ENCODE assay signal across 8 mouse cellular contexts in genomic region chr10:21295397-21295758, GRCm38 (mm10). TPM values are rescaled to one million over a fixed set of nuclear protein-coding genes. Genes with fewer than 3 reads are reported as not detected.
DNase-seq lines count a peak whose midpoint lies in the region; ATAC-seq and TF ChIP-seq lines count a peak whose summit lies in the region.

No protein-coding gene starts in this region.

- H3K4me1 ChIP-seq in lung, postnatal 0 days (ENCODE audit: insufficient read depth, low read depth, low read length): peaks cover 10% of the 10 kb centered on the region
- H3K4me1 ChIP-seq in liver, embryonic 11.5 days (replicated peaks; ENCODE audit: control insufficient read depth, insufficient read depth, low read length): peaks cover 7% of the 10 kb centered on the region
- H3K4me1 ChIP-seq in stomach, embryonic 16.5 days (ENCODE audit: control insufficient read depth, insufficient read depth, low read length): peaks cover 12% of the 10 kb centered on the region

- no peaks in the 10 kb centered on the region for H3K9me3 ChIP-seq in lung, postnatal 0 days (ENCODE audit: low read length)
- H3K9me3 ChIP-seq in liver, embryonic 11.5 days (ENCODE audit: control insufficient read depth, low read length): no peaks in the 10 kb centered on the region
- no peaks in the 10 kb centered on the region for H3K9me3 ChIP-seq in stomach, embryonic 16.5 days (replicated peaks; ENCODE audit: control insufficient read depth, low read length)

- WGBS in lung, postnatal 0 days: 33% methylated on average over 4 of the region's 4 CpGs
- WGBS in liver, embryonic 11.5 days: 47% methylated on average over 4 of the region's 4 CpGs
- 42% methylated on average over 4 of the region's 4 CpGs for WGBS in stomach, embryonic 16.5 days

- H3K4me2 ChIP-seq in lung, postnatal 0 days (replicated peaks; ENCODE audit: low read depth, low read length): peak overlapping the region; percentile 71
- peak overlapping the region; percentile 64 for H3K4me2 ChIP-seq in liver, embryonic 11.5 days
- H3K4me2 ChIP-seq in stomach, embryonic 16.5 days (ENCODE audit: low read depth, low read length): peak overlapping the region; percentile 63

- H3K4me3 ChIP-seq in lung, postnatal 0 days (ENCODE audit: low read depth, low read length): peak overlapping the region; percentile 94
- H3K4me3 ChIP-seq in liver, embryonic 11.5 days (ENCODE audit: low read depth, low read length): peak overlapping the region; percentile 95
- peak overlapping the region; percentile 96 for H3K4me3 ChIP-seq in stomach, embryonic 16.5 days (replicated peaks; ENCODE audit: low read length)

- no peaks in the 10 kb centered on the region for H3K36me3 ChIP-seq in lung, postnatal 0 days (ENCODE audit: insufficient read depth, low read length)
- H3K36me3 ChIP-seq in liver, embryonic 11.5 days (ENCODE audit: control insufficient read depth, insufficient read depth, low read length): peaks cover 10% of the 10 kb centered on the region
- H3K36me3 ChIP-seq in stomach, embryonic 16.5 days (ENCODE audit: control insufficient read depth, insufficient read depth, low read length): no peaks in the 10 kb centered on the region

- no peak for TF ChIP-seq CTCF in lung, postnatal 0 days (IDR thresholded peaks at IDR 0.05)

- H3K27me3 ChIP-seq in lung, postnatal 0 days (replicated peaks; ENCODE audit: insufficient read depth, low read length): no peaks in the 10 kb centered on the region
- no peaks in the 10 kb centered on the region for H3K27me3 ChIP-seq in liver, embryonic 11.5 days (replicated peaks; ENCODE audit: control insufficient read depth, insufficient read depth, low read length)
- no peaks in the 10 kb centered on the region for H3K27me3 ChIP-seq in stomach, embryonic 16.5 days (ENCODE audit: control insufficient read depth, insufficient read depth, low read length)

- peak; percentile 27; the same call in 1 of the 2 replicates for ATAC-seq in cerebellum, adult (ENCODE audit: insufficient number of reproducible peaks, low FRiP score, low TSS enrichment)
- no peak for ATAC-seq in lung, postnatal 0 days
- ATAC-seq in liver, embryonic 11.5 days (replicated peaks; ENCODE audit: low FRiP score): peak; percentile 17
- no peak for ATAC-seq in stomach, embryonic 16.5 days (ENCODE audit: insufficient read depth, low FRiP score)

- H3K9ac ChIP-seq in lung, postnatal 0 days (replicated peaks; ENCODE audit: low read depth): no peak overlapping the region
- H3K9ac ChIP-seq in liver, embryonic 11.5 days (ENCODE audit: low read depth, low read length): peak overlapping the region; percentile 55; the same call in 1 of the 2 replicates
- H3K9ac ChIP-seq in stomach, embryonic 16.5 days (ENCODE audit: low read length): peak overlapping the region; percentile 92

- DNase-seq in cerebellum, postnatal 14 days: no peak
- no peak for DNase-seq in lung, postnatal 0 days (ENCODE audit: low spot score)
- no peak for DNase-seq in lung, postnatal 14 days
- DNase-seq in liver, embryonic 11.5 days (ENCODE audit: low spot score): no peak
- no peak for DNase-seq in frontal cortex, adult 2 months (ENCODE audit: extremely low spot score in 1 of 2, low spot score in 1 of 2)
- no peak for DNase-seq in MN1 (ENCODE audit: low spot score)

- 0 out of 2 replicates have a peak, but pooled peaks have one; percentile 28 for TF ChIP-seq EP300 in lung, postnatal 0 days (IDR thresholded peaks at IDR 0.05)

- H3K27ac ChIP-seq in lung, postnatal 0 days (ENCODE audit: low read length): no peak overlapping the region
- H3K27ac ChIP-seq in liver, embryonic 11.5 days (ENCODE audit: low read depth, low read length): no peak overlapping the region
- H3K27ac ChIP-seq in stomach, embryonic 16.5 days (ENCODE audit: low read length): no peak overlapping the region; the same call in 1 of the 2 replicates

RNA-seq across cellular contexts. Expression of gene Hbs1l, which starts 0.4 kb away (rescaled TPM):
- polyA plus RNA-seq in lung, postnatal 0 days (2015; fragmentation: Nextera tagmentation; extraction: Ambion mirVana): 42.2 and 45.1 TPM in 2 replicates
- polyA plus RNA-seq in liver, embryonic 11.5 days (2014; fragmentation: Nextera tagmentation; extraction: Ambion mirVana): 107 and 127 TPM in 2 replicates
- polyA plus RNA-seq in stomach, embryonic 16.5 days (2015; fragmentation: Nextera tagmentation; extraction: Ambion mirVana): 84.8 and 92.5 TPM in 2 replicates
- 47.7 and 49.8 TPM in 2 replicates for polyA plus RNA-seq in frontal cortex, adult 2 months (2012; rRNA removed)

Comparison
In these comparisons a context has a peak if more than half of its experiments do, and no peak if none do; other contexts are left out.
1. ATAC-seq: peak in cerebellum, adult (single experiment) and liver, embryonic 11.5 days (single experiment); none in lung, postnatal 0 days (single experiment) and stomach, embryonic 16.5 days (single experiment).
2. Peak in every context shown above with its lines, with median percentiles within 50 percentile points of each other: H3K4me2 ChIP-seq and H3K4me3 ChIP-seq.